Mouse (Mus musculus): ENCODE measurements around the gene Osbpl6. TPM values are rescaled to one million over a fixed set of nuclear protein-coding genes. Genes with fewer than 3 reads are reported as not detected.
"Not testable (repeated sequence)": the region's sequence is repeated elsewhere in the genome, so short reads cannot be mapped to it uniquely, and the experiment has no call there.

Gene Osbpl6
- total and polyA plus RNA-seq, 2 experiments from 2014 or later: 30.9 to 37.8 TPM

GRCm38 (mm10) chr2:76620188-76620587 lies 213.9 kb downstream of the Osbpl6 start:
- TF ChIP-seq CTCF (IDR thresholded peaks at IDR 0.05; ENCODE audit: low read depth): no peak
- DNase-seq (ENCODE audit: low spot score): no peak
- Histone ChIP-seq H3K4me2 (ENCODE audit: low read depth, low read length) (no peak overlapping the region), H3K27ac (no peak overlapping the region), H3K36me3 (ENCODE audit: insufficient read depth, low read length) (peaks cover 5% of the 10 kb centered on the region; the same call in 1 of the 2 replicates), H3K9me3 (ENCODE audit: low read length) (no peaks in the 10 kb centered on the region), H3K9ac (replicated peaks; ENCODE audit: low read length) (no peak overlapping the region), H3K27me3 (ENCODE audit: insufficient read depth, low read length) (no peaks in the 10 kb centered on the region), H3K4me1 (ENCODE audit: insufficient read depth, low read length) (no peaks in the 10 kb centered on the region), H3K4me3 (ENCODE audit: low read length) (no peak overlapping the region)
- ATAC-seq: no peak
- 89% methylated on average over 5 of the region's 5 CpGs for WGBS

GRCm38 (mm10) chr2:76621724-76622123 lies 215.4 kb downstream of the Osbpl6 start:
- H3K27me3 ChIP-seq (ENCODE audit: insufficient read depth, low read length): no peaks in the 10 kb centered on the region
- no peak overlapping the region for H3K9ac ChIP-seq (replicated peaks; ENCODE audit: low read length)
- WGBS: 76% methylated on average over 1 of the region's 1 CpGs
- no peak overlapping the region for H3K4me2 ChIP-seq (ENCODE audit: low read depth, low read length)
- no peaks in the 10 kb centered on the region; the same call in 1 of the 2 replicates for H3K9me3 ChIP-seq (ENCODE audit: low read length)
- no peak overlapping the region for H3K27ac ChIP-seq
- H3K4me3 ChIP-seq (ENCODE audit: low read length): no peak overlapping the region
- DNase-seq (ENCODE audit: low spot score): no peak
- no peak for ATAC-seq
- peaks cover 6% of the 10 kb centered on the region; the same call in 1 of the 2 replicates for H3K36me3 ChIP-seq (ENCODE audit: insufficient read depth, low read length)
- TF ChIP-seq CTCF (IDR thresholded peaks at IDR 0.05; ENCODE audit: low read depth): no peak
- H3K4me1 ChIP-seq (ENCODE audit: insufficient read depth, low read length): no peaks in the 10 kb centered on the region

- not testable (repeated sequence) for H3K9me3 ChIP-seq (ENCODE audit: low read length); H3K9ac ChIP-seq (replicated peaks; ENCODE audit: low read length); H3K4me2 ChIP-seq (ENCODE audit: low read depth, low read length); H3K4me1 ChIP-seq (ENCODE audit: insufficient read depth, low read length); H3K4me3 ChIP-seq (ENCODE audit: low read length); H3K27ac ChIP-seq; ATAC-seq; DNase-seq (ENCODE audit: low spot score); H3K27me3 ChIP-seq (ENCODE audit: insufficient read depth, low read length)
- WGBS: 95% methylated on average over 2 of the region's 2 CpGs
- H3K36me3 ChIP-seq (ENCODE audit: insufficient read depth, low read length): peaks cover 12% of the 10 kb centered on the region; the same call in 1 of the 2 replicates
These were observed 216.0 kb downstream of the Osbpl6 start for GRCm38 (mm10) chr2:76622316-76622715.

GRCm38 (mm10) chr2:76630293-76630692 lies 224.0 kb downstream of the Osbpl6 start:
- H3K9me3 ChIP-seq (ENCODE audit: low read length): no peaks in the 10 kb centered on the region; the same call in 1 of the 2 replicates
- H3K27ac ChIP-seq: no peak overlapping the region
- H3K27me3 ChIP-seq (ENCODE audit: insufficient read depth, low read length): no peaks in the 10 kb centered on the region
- no peak overlapping the region for H3K9ac ChIP-seq (replicated peaks; ENCODE audit: low read length)
- no peak overlapping the region for H3K4me3 ChIP-seq (ENCODE audit: low read length)
- H3K36me3 ChIP-seq (ENCODE audit: insufficient read depth, low read length): peaks cover 54% of the 10 kb centered on the region
- 96% methylated on average over 12 of the region's 12 CpGs for WGBS
- no peak for DNase-seq (ENCODE audit: low spot score)
- no peak for TF ChIP-seq CTCF (IDR thresholded peaks at IDR 0.05; ENCODE audit: low read depth)
- H3K4me2 ChIP-seq (ENCODE audit: low read depth, low read length): no peak overlapping the region
- H3K4me1 ChIP-seq (ENCODE audit: insufficient read depth, low read length): no peaks in the 10 kb centered on the region
- ATAC-seq: no peak

- Histone ChIP-seq H3K4me2 (ENCODE audit: low read depth, low read length) (no peak overlapping the region), H3K27ac (no peak overlapping the region), H3K4me1 (ENCODE audit: insufficient read depth, low read length) (no peaks in the 10 kb centered on the region), H3K9ac (replicated peaks; ENCODE audit: low read length) (no peak overlapping the region), H3K4me3 (ENCODE audit: low read length) (no peak overlapping the region), H3K27me3 (ENCODE audit: insufficient read depth, low read length) (no peaks in the 10 kb centered on the region), H3K9me3 (ENCODE audit: low read length) (no peaks in the 10 kb centered on the region), H3K36me3 (ENCODE audit: insufficient read depth, low read length) (peaks cover 67% of the 10 kb centered on the region)
- DNase-seq (ENCODE audit: low spot score) (no peak), ATAC-seq (no peak)
- TF ChIP-seq CTCF (IDR thresholded peaks at IDR 0.05; ENCODE audit: low read depth): no peak
- 67% methylated on average over 4 of the region's 4 CpGs for WGBS
These were observed 225.3 kb downstream of the Osbpl6 start for GRCm38 (mm10) chr2:76631600-76631999.

GRCm38 (mm10) chr2:76639637-76640036 lies 233.3 kb downstream of the Osbpl6 start:
- H3K36me3 ChIP-seq (ENCODE audit: insufficient read depth, low read length): peaks cover 44% of the 10 kb centered on the region
- no peak overlapping the region for H3K4me2 ChIP-seq (ENCODE audit: low read depth, low read length)
- no peak for ATAC-seq
- no peak overlapping the region for H3K9ac ChIP-seq (replicated peaks; ENCODE audit: low read length)
- no peak for DNase-seq (ENCODE audit: low spot score)
- WGBS: 89% methylated on average over 2 of the region's 2 CpGs
- no peaks in the 10 kb centered on the region for H3K9me3 ChIP-seq (ENCODE audit: low read length)
- no peak for TF ChIP-seq CTCF (IDR thresholded peaks at IDR 0.05; ENCODE audit: low read depth)
- no peaks in the 10 kb centered on the region for H3K4me1 ChIP-seq (ENCODE audit: insufficient read depth, low read length)
- no peak overlapping the region for H3K4me3 ChIP-seq (ENCODE audit: low read length)
- no peak overlapping the region for H3K27ac ChIP-seq
- H3K27me3 ChIP-seq (ENCODE audit: insufficient read depth, low read length): no peaks in the 10 kb centered on the region

GRCm38 (mm10) chr2:76643801-76644200 lies 237.5 kb downstream of the Osbpl6 start:
- Histone ChIP-seq H3K9me3 (ENCODE audit: low read length) (no peaks in the 10 kb centered on the region), H3K4me3 (ENCODE audit: low read length) (no peak overlapping the region), H3K36me3 (ENCODE audit: insufficient read depth, low read length) (peaks cover 20% of the 10 kb centered on the region; the same call in 1 of the 2 replicates), H3K9ac (replicated peaks; ENCODE audit: low read length) (no peak overlapping the region), H3K4me2 (ENCODE audit: low read depth, low read length) (no peak overlapping the region), H3K27ac (no peak overlapping the region), H3K4me1 (ENCODE audit: insufficient read depth, low read length) (peaks cover 12% of the 10 kb centered on the region), H3K27me3 (ENCODE audit: insufficient read depth, low read length) (no peaks in the 10 kb centered on the region)
- ATAC-seq (no peak), DNase-seq (ENCODE audit: low spot score) (no peak)
- TF ChIP-seq CTCF (IDR thresholded peaks at IDR 0.05; ENCODE audit: low read depth): no peak
